Mouse (Mus musculus) layer of hippocampus, adult 2 months (tissue): ENCODE measurements around the gene Mtif2. TPM values are rescaled to one million over a fixed set of nuclear protein-coding genes. Genes with fewer than 3 reads are reported as not detected.
"Not testable (repeated sequence)": the region's sequence is repeated elsewhere in the genome, so short reads cannot be mapped to it uniquely, and the experiment has no call there.

Source experiments
- DNase-seq, 2 experiments: peaks; one replicate each; pipeline ENCODE4 v3.0.0; 2022; ENCODE audit warnings: low spot score in 2 of 2
- H3K27ac ChIP-seq: fragments of 200-600 bp; 2 replicates; pipeline ENCODE4 v1.8.1; 2022
- H3K4me3 ChIP-seq: fragments of 200-600 bp; 2 replicates; pipeline ENCODE4 v1.8.1; 2022; ENCODE audit warnings: mild to moderate bottlenecking
- CTCF ChIP-seq: fragments of 200-600 bp; conservative IDR thresholded peaks from 2 replicates; pipeline ENCODE4 v1.8.1; 2022; ENCODE audit warnings: antibody characterized with exemption, mild to moderate bottlenecking, moderate library complexity
- total RNA-seq, 2 experiments: library from RNA; stranded (reverse); gene quantifications; 2 replicates each; pipeline ENCODE4 v1.2.3; 2021

Mtif2 gene
- total RNA-seq, 2 experiments from 2014 or later, result 37.1 to 38.9 TPM

GRCm38 (mm10) chr11:29544225-29544945, 18.2 kb downstream of the Mtif2 start:
- DNase-seq, result no peak
- no peak overlapping the region for H3K27ac ChIP-seq
- no peak overlapping the region for H3K4me3 ChIP-seq
- no peak for TF ChIP-seq CTCF

- H3K4me3 ChIP-seq, DNase-seq: not testable (repeated sequence)
These were observed 19.0 kb downstream of the Mtif2 start for GRCm38 (mm10) chr11:29545150-29545752.

GRCm38 (mm10) chr11:29546297-29546696, 20.1 kb downstream of the Mtif2 start:
- not testable (repeated sequence) for H3K27ac ChIP-seq, DNase-seq, H3K4me3 ChIP-seq

More at GRCm38 (mm10) chr11:29545150-29545752, 19.0 kb downstream of the Mtif2 start:
- not testable (repeated sequence) for H3K27ac ChIP-seq

- no peak for TF ChIP-seq CTCF
- peak overlapping the region; percentile 98 for H3K27ac ChIP-seq
- H3K4me3 ChIP-seq, result peak overlapping the region; percentile 84
- no peak for DNase-seq
These were observed 20.6 kb downstream of the Mtif2 start for GRCm38 (mm10) chr11:29546762-29547161.

GRCm38 (mm10) chr11:29547249-29547751, 21.1 kb downstream of the Mtif2 start:
- Histone ChIP-seq H3K4me3 (peak overlapping the region; percentile 84), H3K27ac (peak overlapping the region; percentile 98)
- no peak for TF ChIP-seq CTCF
- peak in 1 of 2 experiments; percentile 37 for DNase-seq

- H3K4me3 ChIP-seq, result peak within 1 kb of the TSS; percentile 84
- peak within 1 kb of the TSS; percentile 98 for H3K27ac ChIP-seq
- TF ChIP-seq CTCF, result peak; percentile 42
- peak; percentile 92 to 93 for DNase-seq
These were observed 21.7 kb downstream of the Mtif2 start, which contains the start of the genes Clhc1 and Rps27a for GRCm38 (mm10) chr11:29547752-29548503. Gene Clhc1 (plus strand): TSS chr11:29547950. Gene Rps27a (minus strand): TSS chr11:29548109.

GRCm38 (mm10) chr11:29548504-29549424, 22.6 kb downstream of the Mtif2 start:
- Histone ChIP-seq H3K27ac (peak overlapping the region; percentile 98), H3K4me3 (peak overlapping the region; percentile 84)
- no peak for TF ChIP-seq CTCF
- peak in 1 of 2 experiments; percentile 20 for DNase-seq

GRCm38 (mm10) chr11:29549425-29549778, 23.2 kb downstream of the Mtif2 start:
- DNase-seq, result no peak
- peak; percentile 40 for TF ChIP-seq CTCF
- Histone ChIP-seq H3K27ac (no peak overlapping the region), H3K4me3 (no peak overlapping the region)

- DNase-seq, result no peak
- Histone ChIP-seq H3K27ac (no peak overlapping the region), H3K4me3 (no peak overlapping the region)
- TF ChIP-seq CTCF, result no peak
These were observed 34.2 kb downstream of the Mtif2 start for GRCm38 (mm10) chr11:29560452-29560851.

GRCm38 (mm10) chr11:29560990-29561389, 34.8 kb downstream of the Mtif2 start:
- no peak for DNase-seq
- TF ChIP-seq CTCF, result no peak
- Histone ChIP-seq H3K4me3 (no peak overlapping the region), H3K27ac (no peak overlapping the region)

GRCm38 (mm10) chr11:29563406-29563805, 37.2 kb downstream of the Mtif2 start:
- no peak overlapping the region for H3K27ac ChIP-seq
- no peak for DNase-seq
- H3K4me3 ChIP-seq, result no peak overlapping the region
- no peak for TF ChIP-seq CTCF

GRCm38 (mm10) chr11:29571536-29571935, 45.3 kb downstream of the Mtif2 start:
- H3K4me3 ChIP-seq, result no peak overlapping the region
- H3K27ac ChIP-seq, result no peak overlapping the region
- DNase-seq, result no peak
- TF ChIP-seq CTCF, result no peak
